In genomic region chr2:20968441-20969200, GRCm38 (mm10) we compare ENCODE assay signal across 8 mouse cellular contexts. TPM values are rescaled to one million over a fixed set of nuclear protein-coding genes. Genes with fewer than 3 reads are reported as not detected.
DNase-seq lines count a peak whose midpoint lies in the region; ATAC-seq and TF ChIP-seq lines count a peak whose summit lies in the region.

Gene Arhgap21 (minus strand): TSS chr2:20968881.

- intact Hi-C loops in heart, adult 2 months (cut with DNase I), result loop anchor here (2.0 to 5.0 kb wide), 4 partner anchors 48 to 236 kb away; partner anchors contain the start of genes Enkur and Thnsl1

- peak within 1 kb of the TSS; percentile 98 for H3K9ac ChIP-seq in embryonic facial prominence, embryonic 14.5 days (ENCODE audit: low read depth, low read length)
- peak within 1 kb of the TSS; percentile 91 for H3K9ac ChIP-seq in heart, adult 2 months (ENCODE audit: low read depth, low read length)
- H3K9ac ChIP-seq in limb, embryonic 13.5 days, result peak within 1 kb of the TSS; percentile 96
- H3K9ac ChIP-seq in midbrain, embryonic 14.5 days (replicated peaks; ENCODE audit: low read length), result peak within 1 kb of the TSS; percentile 99

- H3K36me3 ChIP-seq in embryonic facial prominence, embryonic 14.5 days (ENCODE audit: control insufficient read depth, insufficient read depth, low read length), result no peaks in the 10 kb centered on the region
- H3K36me3 ChIP-seq in heart, adult 2 months (ENCODE audit: control insufficient read depth, insufficient read depth, low read length), result no peaks in the 10 kb centered on the region; the same call in 1 of the 2 replicates
- H3K36me3 ChIP-seq in kidney, adult 2 months (ENCODE audit: control insufficient read depth, insufficient read depth, low read length), result no peaks in the 10 kb centered on the region
- no peaks in the 10 kb centered on the region for H3K36me3 ChIP-seq in limb, embryonic 13.5 days
- no peaks in the 10 kb centered on the region for H3K36me3 ChIP-seq in midbrain, embryonic 14.5 days (ENCODE audit: control insufficient read depth, insufficient read depth, low read length)
- no peaks in the 10 kb centered on the region for H3K36me3 ChIP-seq in spleen, adult 2 months (ENCODE audit: control insufficient read depth, insufficient read depth, low read length)

- no peaks in the 10 kb centered on the region for H3K27me3 ChIP-seq in embryonic facial prominence, embryonic 14.5 days (replicated peaks; ENCODE audit: control insufficient read depth, insufficient read depth, low read length)
- H3K27me3 ChIP-seq in heart, adult 2 months (ENCODE audit: control insufficient read depth, insufficient read depth, low read length), result no peaks in the 10 kb centered on the region
- H3K27me3 ChIP-seq in kidney, adult 2 months (replicated peaks; ENCODE audit: control insufficient read depth, insufficient read depth, low read length), result no peaks in the 10 kb centered on the region
- no peaks in the 10 kb centered on the region for H3K27me3 ChIP-seq in limb, embryonic 13.5 days
- no peaks in the 10 kb centered on the region for H3K27me3 ChIP-seq in midbrain, embryonic 14.5 days (ENCODE audit: control insufficient read depth, insufficient read depth, low read length)
- peaks cover 3% of the 10 kb centered on the region; the same call in 1 of the 2 replicates for H3K27me3 ChIP-seq in spleen, adult 2 months (ENCODE audit: control insufficient read depth, insufficient read depth, low read length)

- H3K27ac ChIP-seq in embryonic facial prominence, embryonic 14.5 days (replicated peaks; ENCODE audit: low read depth, low read length), result peak within 1 kb of the TSS; percentile 99
- peak within 1 kb of the TSS; percentile 92 for H3K27ac ChIP-seq in heart, adult 2 months
- peak within 1 kb of the TSS; percentile 74 for H3K27ac ChIP-seq in kidney, adult 2 months (ENCODE audit: insufficient read depth, low read depth, low read length)
- H3K27ac ChIP-seq in limb, embryonic 13.5 days, result peak within 1 kb of the TSS; percentile 98
- peak within 1 kb of the TSS; percentile 100 for H3K27ac ChIP-seq in midbrain, embryonic 14.5 days (replicated peaks; ENCODE audit: low read depth, low read length)
- peak within 1 kb of the TSS; percentile 66 for H3K27ac ChIP-seq in spleen, adult 2 months (ENCODE audit: insufficient read depth, low read length)

- peak; percentile 46; the same call in 1 of the 2 replicates for TF ChIP-seq POLR2A in heart, adult 2 months (IDR thresholded peaks at IDR 0.05; ENCODE audit: insufficient read depth, low read depth, low read length)
- peak; percentile 7 for TF ChIP-seq POLR2A in kidney, adult 2 months (IDR thresholded peaks at IDR 0.05; ENCODE audit: low read depth, low read length)
- TF ChIP-seq POLR2A in spleen, adult 2 months (IDR thresholded peaks at IDR 0.05; ENCODE audit: low read depth, low read length), result no peak; the same call in 1 of the 2 replicates

- peak within 1 kb of the TSS; percentile 87 for H3K4me2 ChIP-seq in embryonic facial prominence, embryonic 14.5 days (ENCODE audit: low read depth, low read length)
- peak within 1 kb of the TSS; percentile 70 for H3K4me2 ChIP-seq in limb, embryonic 13.5 days (replicated peaks)
- H3K4me2 ChIP-seq in midbrain, embryonic 14.5 days (ENCODE audit: low read length), result peak within 1 kb of the TSS; percentile 77

- H3K4me1 ChIP-seq in embryonic facial prominence, embryonic 14.5 days (ENCODE audit: control insufficient read depth, insufficient read depth, low read length), result peaks cover 16% of the 10 kb centered on the region
- peaks cover 4% of the 10 kb centered on the region for H3K4me1 ChIP-seq in heart, adult 2 months (ENCODE audit: control insufficient read depth, insufficient read depth, low read length)
- peaks cover 9% of the 10 kb centered on the region for H3K4me1 ChIP-seq in kidney, adult 2 months (ENCODE audit: control insufficient read depth, insufficient read depth, low read length)
- H3K4me1 ChIP-seq in limb, embryonic 13.5 days, result peaks cover 23% of the 10 kb centered on the region
- peaks cover 16% of the 10 kb centered on the region for H3K4me1 ChIP-seq in midbrain, embryonic 14.5 days (ENCODE audit: control insufficient read depth, insufficient read depth, low read length)
- H3K4me1 ChIP-seq in spleen, adult 2 months (ENCODE audit: control insufficient read depth, insufficient read depth, insufficient read length), result no peaks in the 10 kb centered on the region; the same call in none of the 2 replicates

- DNase-seq in 3134 (ENCODE audit: extremely low read depth, insufficient read length, low spot score), result peak; percentile 85
- DNase-seq in adrenal gland, postnatal 14 days, result peak; percentile 90
- DNase-seq in embryonic facial prominence, embryonic 14.5 days (ENCODE audit: low spot score), result peak; percentile 89
- DNase-seq in heart, adult 2 months, result peak; percentile 91
- peak; percentile 81 for DNase-seq in kidney, adult 2 months
- peak; percentile 92 for DNase-seq in midbrain, embryonic 14.5 days
- peak in 1 of 2 experiments; percentile 46 for DNase-seq in spleen, adult 2 months (ENCODE audit: low read depth in 1 of 2, low spot score in 2 of 2)

- WGBS in embryonic facial prominence, embryonic 14.5 days, result under 1% methylated on average over 44 of the region's 102 CpGs
- WGBS in heart, adult 2 months, result 1% methylated on average over 100 of the region's 102 CpGs
- under 1% methylated on average over 101 of the region's 102 CpGs for WGBS in kidney, adult 2 months
- WGBS in limb, embryonic 13.5 days, result 0% methylated on average over 57 of the region's 102 CpGs
- under 1% methylated on average over 87 of the region's 102 CpGs for WGBS in midbrain, embryonic 14.5 days
- 1% methylated on average over 83 of the region's 102 CpGs for WGBS in spleen, adult 2 months

- no peak for TF ChIP-seq CTCF in heart, adult 2 months (IDR thresholded peaks at IDR 0.05)
- TF ChIP-seq CTCF in kidney, adult 2 months (conservative IDR thresholded peaks at IDR 0.05; ENCODE audit: insufficient read depth, insufficient read length, low read depth, low read length), result no peak
- no peak for TF ChIP-seq CTCF in spleen, adult 2 months (IDR thresholded peaks at IDR 0.05; ENCODE audit: extremely low read depth, insufficient read depth, insufficient read length, insufficient replicate concordance)

- peaks cover 2% of the 10 kb centered on the region; the same call in 1 of the 2 replicates for H3K79me2 ChIP-seq in heart, adult 2 months (replicated peaks; ENCODE audit: control insufficient read depth, insufficient read depth, low read length)

- no peak for TF ChIP-seq EP300 in heart, adult 2 months (IDR thresholded peaks at IDR 0.05; ENCODE audit: insufficient read depth, low read depth, low read length)

- peak within 1 kb of the TSS; percentile 87 for H3K4me3 ChIP-seq in embryonic facial prominence, embryonic 14.5 days (ENCODE audit: low read depth, low read length)
- H3K4me3 ChIP-seq in heart, adult 2 months, result peak within 1 kb of the TSS; percentile 68
- peak within 1 kb of the TSS; percentile 69 for H3K4me3 ChIP-seq in kidney, adult 2 months (ENCODE audit: insufficient read depth, low read depth, low read length)
- peak within 1 kb of the TSS; percentile 88 for H3K4me3 ChIP-seq in limb, embryonic 13.5 days
- peak within 1 kb of the TSS; percentile 93 for H3K4me3 ChIP-seq in midbrain, embryonic 14.5 days (replicated peaks; ENCODE audit: low read depth, low read length)
- H3K4me3 ChIP-seq in spleen, adult 2 months (ENCODE audit: extremely low read depth, insufficient read depth, insufficient read length), result peak within 1 kb of the TSS; percentile 78

- peak; percentile 74 for ATAC-seq in embryonic facial prominence, embryonic 14.5 days (ENCODE audit: low read depth)
- ATAC-seq in limb, embryonic 13.5 days (ENCODE audit: low FRiP score, low read depth), result peak; percentile 65
- peak; percentile 82 for ATAC-seq in midbrain, embryonic 14.5 days (ENCODE audit: low FRiP score, low TSS enrichment)

- H3K9me3 ChIP-seq in embryonic facial prominence, embryonic 14.5 days (ENCODE audit: control insufficient read depth, low read length), result no peaks in the 10 kb centered on the region
- no peaks in the 10 kb centered on the region for H3K9me3 ChIP-seq in limb, embryonic 13.5 days
- no peaks in the 10 kb centered on the region for H3K9me3 ChIP-seq in midbrain, embryonic 14.5 days (ENCODE audit: control insufficient read depth, low read length)

RNA-seq across cellular contexts. Expression of gene Arhgap21, which starts in this region (rescaled TPM):
- 59.0 and 62.5 TPM in 2 replicates for total RNA-seq in adrenal gland, postnatal 14 days (2021)
- polyA plus RNA-seq in embryonic facial prominence, embryonic 14.5 days (2014; fragmentation: Nextera tagmentation; extraction: Ambion mirVana), result 19.1 and 20.3 TPM in 2 replicates
- 10 to 100 TPM; 65.2 to 74.5 TPM for total RNA-seq in heart, adult 2 months (2021)
- 18.1 and 27.9 TPM in 2 replicates for polyA plus RNA-seq in heart, adult 2 months (2012; rRNA removed)
- 9.5 and 11.3 TPM in 2 replicates for polyA plus RNA-seq in kidney, adult 2 months (2012; rRNA removed)
- polyA plus RNA-seq in limb, embryonic 13.5 days (2015; fragmentation: Nextera tagmentation; extraction: Ambion mirVana), result 9.5 and 11.1 TPM in 2 replicates
- polyA plus RNA-seq in midbrain, embryonic 14.5 days (2014; fragmentation: Nextera tagmentation; extraction: Ambion mirVana), result 62.7 TPM in 2 replicates
- 3.3 and 3.4 TPM in 2 replicates for polyA plus RNA-seq in spleen, adult 2 months (2012; rRNA removed)
